Mouse (Mus musculus) cerebellum, postnatal 4 days (tissue): ENCODE data around the gene Cd180.

ENCODE experiments used
- DNase-seq, 2 experiments: peaks; one replicate each; pipeline ENCODE4 v3.0.0; 2022; ENCODE audit warnings: low spot score in 2 of 2, mixed read lengths in 1 of 2

Gene Cd180

DNA sequence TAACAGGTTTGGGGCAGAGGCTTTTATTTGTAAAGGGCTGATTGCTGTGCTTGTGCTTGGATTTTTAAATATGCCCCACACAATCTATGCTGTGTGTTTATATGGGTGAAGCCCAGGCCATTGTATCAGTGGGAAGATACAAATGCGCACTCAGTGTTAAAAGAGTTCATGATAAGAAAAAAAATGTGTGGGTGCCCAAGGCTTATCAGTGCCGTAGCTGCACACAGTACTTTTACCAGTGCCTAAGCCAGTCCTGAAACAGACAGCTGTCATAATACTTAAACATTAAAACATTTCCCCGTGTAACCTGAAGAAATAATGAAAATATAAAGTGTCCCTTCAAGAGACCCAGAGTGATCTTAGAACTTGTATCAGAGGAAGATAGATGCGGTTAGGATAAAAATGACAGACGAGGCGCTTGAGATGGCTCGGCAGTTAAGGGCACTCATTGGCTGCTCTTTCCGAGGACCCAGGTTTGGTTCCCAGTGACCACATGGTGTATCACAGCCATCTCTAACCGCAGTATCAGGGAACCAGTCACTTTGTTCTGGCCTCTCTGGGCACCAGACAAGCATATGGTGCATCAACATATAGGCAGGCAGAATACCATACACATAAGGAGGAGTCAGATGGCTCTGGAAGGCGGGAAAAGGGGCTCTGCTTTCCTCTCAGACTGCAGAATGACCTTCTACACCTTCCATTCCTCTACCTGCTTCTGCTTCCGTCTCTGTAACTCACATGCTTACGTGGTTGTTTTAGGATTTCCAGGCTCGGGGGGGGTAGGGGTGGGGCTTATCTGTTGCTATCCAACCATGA, 46.6 kb downstream of the Cd180 start:
- DNase-seq = no peak

DNA sequence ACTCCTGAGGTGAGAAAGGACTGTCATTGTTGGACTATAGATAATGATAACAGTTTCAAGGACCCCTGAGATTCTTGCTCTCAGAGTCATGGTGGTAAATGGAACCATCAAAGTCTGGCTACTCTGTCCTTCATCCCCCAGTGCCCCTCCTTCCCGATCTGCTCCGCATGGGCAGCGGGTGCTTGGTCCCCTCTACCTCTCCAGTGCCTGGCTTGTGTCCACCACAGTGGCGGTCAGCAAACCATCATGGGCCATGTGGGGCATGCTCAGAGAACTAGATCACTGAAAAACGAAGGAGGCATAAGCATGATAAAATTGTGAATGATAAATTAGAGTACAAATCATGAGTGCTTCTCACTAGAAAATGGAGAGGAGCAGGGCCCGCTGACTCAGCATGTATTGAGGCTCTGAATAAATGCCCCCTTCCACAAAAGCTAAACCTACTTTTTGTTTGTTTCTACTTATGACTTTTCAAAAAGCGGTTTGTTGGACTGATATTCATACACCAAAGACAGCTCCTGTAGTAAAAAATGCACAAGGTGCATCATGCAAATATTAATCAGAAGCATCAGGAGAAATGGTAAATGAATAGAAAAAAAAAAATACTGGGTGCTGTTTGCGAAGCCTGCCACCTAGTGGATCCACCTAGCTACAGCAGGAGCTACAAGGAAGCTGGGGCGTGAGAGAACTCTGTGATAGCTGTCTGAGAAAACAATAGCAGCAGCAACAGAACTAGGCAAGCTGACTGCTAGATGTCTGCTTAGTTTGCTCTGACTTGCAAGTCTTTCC, 51.3 kb downstream of the Cd180 start:
- peak in 1 of 2 experiments; percentile 55 for DNase-seq

DNA sequence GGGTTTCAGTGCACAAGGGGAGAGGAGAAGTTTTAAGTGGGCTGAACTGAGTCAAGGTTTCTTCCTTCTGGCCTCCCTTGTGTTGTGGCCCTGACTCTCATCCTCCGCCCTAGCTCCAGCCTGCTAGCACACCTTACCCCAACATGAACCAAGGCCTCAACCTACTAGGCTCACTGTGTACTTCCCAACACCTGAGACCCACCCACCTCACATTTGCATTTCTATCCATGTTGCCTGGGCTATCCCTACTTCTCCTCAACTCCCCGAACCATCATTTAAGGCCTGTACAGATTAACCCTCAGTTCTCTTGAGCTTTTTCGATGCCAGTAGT, 51.9 kb downstream of the Cd180 start:
- no peak for DNase-seq

DNA sequence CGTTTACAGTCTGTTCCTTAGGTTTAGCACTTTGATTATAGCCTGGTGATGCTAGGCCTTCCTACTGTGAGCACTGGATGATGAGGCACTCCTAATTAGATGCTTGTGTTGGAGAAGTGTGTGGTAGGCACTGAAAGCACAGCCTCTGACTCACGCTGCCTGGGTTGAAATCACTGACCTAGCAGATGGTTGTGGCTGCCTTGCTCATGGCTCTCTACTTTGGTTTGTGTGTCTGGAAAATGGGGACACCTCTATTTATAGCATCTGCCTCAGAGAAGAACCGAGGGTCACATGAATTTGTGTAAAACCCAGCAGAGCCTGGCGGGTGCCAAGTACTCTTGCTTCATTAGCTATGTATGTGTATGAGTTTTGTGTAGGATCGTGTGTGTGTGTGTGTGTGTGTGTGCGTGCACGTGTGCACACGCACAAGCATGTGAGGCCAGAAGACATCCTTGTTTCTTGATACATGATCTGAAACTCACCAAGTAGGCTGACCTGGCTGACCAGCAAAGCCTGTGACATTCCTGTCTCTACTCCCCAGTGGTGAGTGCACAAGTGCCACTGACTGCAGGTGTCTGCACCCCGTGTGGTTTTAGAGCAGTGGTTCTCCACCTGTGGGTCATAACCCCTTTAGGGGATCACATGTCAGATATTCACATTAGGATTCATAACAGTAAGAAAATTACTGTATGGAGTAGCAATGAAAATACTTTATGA, 52.4 kb downstream of the Cd180 start:
- DNase-seq = no peak

DNA sequence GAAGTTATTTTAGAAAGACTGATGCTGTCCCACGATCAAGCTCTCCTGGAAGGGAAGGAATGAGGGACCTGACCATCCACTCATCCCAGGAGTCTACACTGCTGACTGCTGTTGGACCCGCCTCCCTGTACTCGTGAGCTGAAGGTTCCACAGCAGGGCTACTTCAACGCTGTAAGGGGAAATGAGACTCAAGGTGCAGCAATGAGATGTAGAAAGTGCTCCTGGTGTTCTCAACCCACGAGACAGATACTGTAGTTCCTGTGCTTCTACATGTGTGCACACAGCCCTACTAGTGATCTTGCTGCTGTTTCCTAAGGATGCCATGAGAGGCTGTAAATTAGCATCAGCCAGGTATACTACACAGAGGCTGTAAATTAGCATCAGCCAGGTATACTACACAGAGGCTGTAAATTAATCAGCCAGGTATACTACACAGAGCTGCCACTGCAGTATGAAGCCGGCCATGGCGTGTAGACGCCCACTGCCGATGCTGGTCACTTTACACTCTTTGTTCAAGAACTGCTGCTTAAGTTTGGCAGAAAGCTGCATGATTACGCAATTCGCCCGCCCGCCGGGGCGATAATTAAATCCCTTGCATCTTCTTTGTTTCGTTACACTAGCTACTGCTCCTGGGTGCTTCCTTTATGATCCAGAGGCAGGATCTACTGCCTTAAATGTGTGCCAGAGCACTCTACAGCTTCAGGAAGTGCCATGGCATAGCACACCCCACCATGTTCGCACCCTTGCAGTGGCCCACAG, 53.6 kb downstream of the Cd180 start:
- no peak for DNase-seq

DNA sequence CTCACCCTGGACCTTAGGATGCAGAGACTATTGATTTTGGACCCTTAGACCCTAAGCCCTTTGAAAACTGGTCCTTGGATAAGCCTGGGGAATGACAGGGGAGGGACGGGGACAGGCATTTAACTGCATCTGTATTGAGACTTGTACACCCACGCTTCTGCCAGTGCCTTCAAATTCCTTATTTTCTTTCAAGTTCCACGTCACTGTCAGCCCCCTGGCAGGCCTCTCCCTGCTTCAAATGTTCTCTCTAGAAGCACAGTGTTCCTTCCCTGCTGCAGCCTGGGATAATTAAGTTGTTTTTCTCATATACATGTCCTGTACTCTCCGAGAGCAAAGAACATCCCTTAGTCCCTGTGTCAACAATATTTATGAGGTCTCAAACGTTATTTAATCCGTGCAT, 55.8 kb downstream of the Cd180 start:
- no peak for DNase-seq

DNA sequence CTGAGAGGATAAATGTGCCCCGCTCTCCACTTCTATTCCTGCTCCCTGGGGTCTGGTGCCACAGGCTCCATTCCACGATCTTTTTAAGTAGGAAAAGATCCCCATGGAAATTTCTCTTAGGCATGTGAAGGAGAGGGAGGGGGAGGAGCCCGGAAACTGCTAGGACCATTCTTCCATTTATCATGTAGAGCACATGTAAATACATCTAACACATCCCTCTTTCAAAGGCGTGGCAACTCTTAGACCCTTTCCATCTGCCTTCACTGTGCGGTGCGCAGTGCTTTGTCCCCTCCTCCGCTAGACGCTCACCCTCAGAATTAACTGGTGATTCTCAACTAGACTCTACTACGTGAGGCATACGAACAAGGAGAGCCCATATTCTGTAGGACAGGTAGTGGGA, 56.5 kb downstream of the Cd180 start:
- DNase-seq = no peak

DNA sequence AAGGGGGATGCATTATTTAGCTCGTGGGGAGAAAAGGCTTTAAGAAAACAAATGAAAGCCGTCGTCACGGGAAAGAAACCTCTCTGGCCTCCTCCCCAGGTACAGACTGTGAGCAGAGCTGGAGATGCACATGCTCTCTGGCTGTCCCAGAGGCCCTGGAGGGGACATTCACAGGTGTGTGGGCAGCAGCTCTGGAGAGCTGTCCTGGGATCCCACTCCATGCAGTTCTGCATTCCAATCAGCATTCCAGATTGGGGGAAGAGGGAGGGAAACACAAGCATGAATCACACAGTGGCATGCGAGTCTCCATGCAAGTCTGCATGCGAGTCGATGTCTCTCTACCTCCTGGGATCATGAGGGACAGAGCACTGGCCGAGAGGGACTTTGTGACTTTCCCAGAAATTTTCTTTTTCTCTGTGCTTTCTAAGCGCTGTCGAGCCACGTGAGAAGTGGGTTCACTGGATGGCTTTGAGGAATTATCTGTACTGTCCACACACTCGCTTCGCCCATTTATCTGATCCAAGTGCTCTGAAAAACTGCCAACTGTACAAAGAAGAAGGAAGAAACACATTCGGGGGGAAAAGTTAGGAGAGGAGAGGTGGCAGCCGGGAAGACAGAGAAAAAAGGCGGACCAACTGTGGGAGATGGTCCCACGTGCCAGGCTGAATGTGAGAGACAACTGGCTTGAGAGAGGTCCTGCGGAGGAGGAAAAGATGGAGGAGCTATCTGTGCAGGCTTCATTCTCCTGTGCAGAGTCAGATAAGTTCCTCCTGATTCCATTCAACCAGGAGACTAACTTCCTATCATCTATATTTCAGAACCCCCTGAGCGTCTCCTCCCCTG, 60.6 kb downstream of the Cd180 start:
- DNase-seq = no peak

DNA sequence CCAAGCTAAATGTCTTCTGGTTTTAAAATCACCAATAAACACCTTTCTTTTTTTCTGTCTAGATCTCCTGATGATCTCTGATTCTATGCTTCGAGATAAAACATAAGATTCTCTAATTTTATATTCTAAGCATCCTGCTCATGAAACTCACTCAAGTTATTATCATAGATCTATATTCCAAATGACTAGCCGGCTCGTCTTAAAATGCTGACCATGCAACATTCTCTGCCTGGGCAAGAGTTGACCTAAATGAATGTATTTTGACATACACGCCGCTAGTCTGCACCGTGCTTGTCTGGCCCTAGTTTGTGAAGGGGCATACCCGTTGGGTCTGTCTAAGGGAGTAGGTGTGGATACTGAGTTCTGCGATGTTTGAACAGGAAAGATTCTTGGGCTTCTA, 61.8 kb downstream of the Cd180 start:
- DNase-seq = no peak

DNA sequence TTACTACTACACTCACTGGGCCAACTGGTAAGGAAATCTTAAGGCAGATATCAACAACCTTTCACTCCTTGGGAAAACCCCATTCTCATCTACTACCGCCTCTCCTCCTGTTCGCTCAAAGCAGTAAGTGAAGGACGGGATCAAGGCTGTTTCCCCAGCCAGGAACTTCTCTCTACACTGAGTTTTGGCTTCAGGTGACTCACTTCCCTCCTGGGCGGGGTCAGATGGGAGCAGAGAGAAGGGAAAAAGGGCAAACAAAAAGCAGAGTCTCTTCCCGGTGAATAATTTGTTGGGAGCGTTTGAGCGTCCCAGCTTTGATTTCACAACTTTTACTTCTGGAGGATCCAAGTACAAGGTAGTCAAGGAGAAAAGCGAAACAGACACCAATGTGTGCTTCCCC, 62.7 kb downstream of the Cd180 start:
- no peak for DNase-seq

DNA sequence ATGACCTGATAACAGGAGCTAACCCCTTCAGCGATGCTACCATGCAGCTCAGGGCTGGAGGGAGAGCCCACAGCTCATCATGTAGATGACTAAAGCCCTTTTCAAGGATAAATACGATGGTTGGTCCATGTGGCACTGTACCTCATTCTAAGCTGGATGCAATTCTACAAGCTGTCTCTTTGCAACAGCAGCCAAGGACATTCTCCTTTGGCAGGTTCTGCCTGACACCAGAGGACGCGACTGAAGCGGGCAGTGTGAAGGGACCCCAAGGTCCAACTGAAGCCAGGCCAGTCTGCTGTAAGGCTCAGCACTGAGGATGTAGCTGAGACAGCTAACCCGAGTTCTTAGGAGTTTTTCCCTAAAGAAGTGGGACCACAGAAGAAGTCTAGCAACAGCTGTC, 64.7 kb downstream of the Cd180 start:
- DNase-seq = no peak

DNA sequence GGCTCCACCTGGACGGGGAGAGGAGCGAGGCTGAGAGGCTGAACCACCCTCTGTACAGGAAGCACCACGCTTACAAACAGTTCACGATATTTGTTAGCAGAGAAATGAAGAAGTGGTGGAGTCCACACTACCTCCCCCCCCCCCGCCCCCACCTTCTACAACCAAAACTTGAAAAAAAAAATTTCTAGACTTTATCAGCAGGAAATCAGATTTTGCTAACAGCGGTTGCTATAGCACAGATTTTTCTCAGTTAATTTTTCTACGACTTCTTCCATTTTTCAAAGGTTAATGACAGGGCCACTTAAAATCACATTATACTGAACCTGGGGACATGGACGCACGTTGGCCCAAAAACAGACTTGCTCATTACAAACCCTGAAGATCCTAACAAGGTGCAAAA, 68.1 kb downstream of the Cd180 start:
- no peak for DNase-seq

DNA sequence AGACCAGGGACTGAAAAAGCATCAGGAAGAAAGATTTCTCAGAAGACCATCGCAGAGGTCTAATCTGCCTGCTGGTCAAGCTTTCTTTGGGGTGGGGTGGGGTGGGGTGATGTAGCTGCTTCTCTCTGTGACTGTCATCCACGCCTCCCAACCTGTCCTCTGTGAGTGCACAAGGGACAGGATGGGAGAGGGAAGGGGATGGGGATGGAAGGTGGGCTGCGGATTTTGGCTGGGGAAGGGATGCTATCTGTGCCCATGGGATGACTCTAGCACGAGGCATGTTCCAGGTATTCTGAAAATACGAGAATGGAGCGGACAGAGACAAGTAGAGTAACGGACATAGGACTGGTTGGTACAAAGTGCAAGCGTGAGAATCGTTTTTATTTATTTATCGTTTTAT, 68.8 kb downstream of the Cd180 start:
- no peak for DNase-seq

DNA sequence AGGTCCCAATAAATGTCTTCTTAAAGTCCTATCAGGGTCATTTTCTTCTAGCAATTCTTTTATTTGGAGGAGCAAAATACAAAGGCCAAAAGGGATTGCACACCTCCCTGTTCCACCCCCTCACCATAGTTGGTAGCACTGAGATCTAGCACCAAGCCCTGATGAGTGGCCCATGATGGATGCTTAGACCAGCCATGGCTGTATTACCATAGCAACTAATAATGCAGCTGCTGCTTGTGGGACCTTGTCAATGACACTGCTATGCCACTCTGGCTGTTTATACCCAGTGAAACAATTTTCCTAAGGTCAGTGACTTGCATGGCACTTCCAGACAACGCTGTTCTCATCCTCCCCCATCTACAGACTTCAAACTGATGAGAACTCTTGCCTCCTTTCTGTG, 70.9 kb downstream of the Cd180 start:
- no peak for DNase-seq

DNA sequence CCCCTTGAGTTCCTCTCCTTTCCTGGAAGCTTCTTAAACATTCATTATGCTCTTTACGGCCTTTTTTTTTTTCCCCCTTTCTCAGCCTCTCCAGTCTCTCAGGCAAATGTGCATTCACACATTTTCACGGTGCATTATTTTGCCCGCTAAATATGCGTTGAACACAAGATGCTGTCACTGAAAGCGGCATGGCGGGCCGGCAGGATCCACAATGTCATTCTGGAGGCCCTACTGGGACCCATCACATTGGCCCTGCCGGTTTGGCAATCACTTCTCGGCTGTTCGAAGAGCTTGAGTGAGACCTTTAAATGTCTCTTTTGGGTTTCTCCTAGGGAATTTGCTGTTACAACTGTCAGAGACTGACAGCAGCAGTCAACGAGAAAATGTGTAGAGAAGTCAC, 71.9 kb downstream of the Cd180 start:
- DNase-seq = no peak

DNA sequence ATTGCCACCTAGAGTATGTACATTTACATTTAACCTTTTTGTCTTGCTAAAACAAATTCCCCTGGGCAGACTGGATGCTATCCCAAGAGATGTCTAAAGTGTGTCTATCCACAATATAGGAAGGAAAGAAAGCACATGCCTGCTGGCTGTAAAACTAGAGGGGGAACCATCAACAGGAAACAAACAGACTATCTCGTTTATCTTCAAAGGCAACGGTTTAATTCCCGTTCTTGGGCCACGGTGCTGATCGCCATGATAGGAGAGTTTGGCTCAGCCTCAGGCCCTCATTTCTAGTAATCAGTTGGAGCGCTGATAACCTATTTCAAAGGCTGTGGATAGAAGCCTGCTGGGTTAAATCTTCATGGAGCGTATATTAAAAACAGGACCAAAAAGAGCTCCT, 73.8 kb downstream of the Cd180 start:
- no peak for DNase-seq

DNA sequence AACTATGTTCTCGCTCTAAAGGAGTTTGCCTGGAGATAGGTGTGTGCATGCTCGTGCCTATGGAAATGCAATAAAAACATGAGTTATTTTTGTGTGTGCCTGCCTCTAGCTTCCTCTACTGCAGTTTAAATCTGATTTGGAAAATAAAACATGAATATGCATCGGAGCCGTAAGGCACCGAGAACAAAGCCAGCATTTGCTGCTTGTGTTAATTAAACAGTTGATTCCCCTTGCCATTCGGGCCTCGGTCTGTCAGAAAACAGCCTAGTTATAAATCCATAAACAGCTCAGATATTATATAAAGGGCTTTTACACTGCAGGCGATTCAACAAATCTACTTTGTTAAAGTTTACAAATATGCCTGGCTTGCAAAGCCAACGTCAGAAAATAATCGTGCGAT, 75.2 kb downstream of the Cd180 start:
- no peak for DNase-seq

DNA sequence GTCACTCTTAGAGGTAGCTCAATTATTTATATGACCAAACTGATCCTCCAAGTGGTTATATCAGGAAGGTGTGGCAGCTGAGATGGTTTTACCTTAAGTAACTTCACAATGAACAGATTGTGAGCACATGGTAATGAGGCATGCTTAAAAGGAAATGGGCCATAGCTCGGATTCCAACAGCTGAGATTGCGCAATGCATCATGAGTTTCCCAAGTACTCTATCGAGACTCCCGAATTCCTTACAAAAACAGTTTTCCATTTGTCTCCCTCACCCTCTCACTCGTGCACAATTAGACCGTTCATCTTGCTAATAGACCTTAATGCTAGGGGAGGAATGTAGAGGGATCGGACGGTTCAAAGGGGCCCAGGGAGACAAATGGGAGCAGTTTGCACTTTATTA, 76.8 kb downstream of the Cd180 start:
- no peak for DNase-seq

DNA sequence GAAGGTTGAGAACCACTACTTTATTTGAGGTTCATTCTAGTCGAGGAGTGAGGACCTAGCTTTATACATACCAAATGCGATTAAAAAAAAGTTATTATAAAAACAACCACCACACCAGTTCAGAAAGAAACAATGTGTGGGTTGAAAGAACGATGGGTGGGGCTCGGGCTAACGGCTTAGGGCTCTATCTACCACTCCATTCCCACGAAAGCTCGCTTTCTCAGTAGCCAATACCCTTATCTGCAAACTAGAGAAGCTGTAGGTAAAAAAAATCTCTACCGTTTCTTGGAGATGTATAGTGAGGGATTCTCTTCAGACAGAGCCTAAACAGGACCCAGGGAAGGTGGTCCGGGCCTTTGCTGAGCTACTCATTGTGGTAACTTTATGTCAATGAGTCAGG, 79.8 kb downstream of the Cd180 start:
- DNase-seq = no peak

DNA sequence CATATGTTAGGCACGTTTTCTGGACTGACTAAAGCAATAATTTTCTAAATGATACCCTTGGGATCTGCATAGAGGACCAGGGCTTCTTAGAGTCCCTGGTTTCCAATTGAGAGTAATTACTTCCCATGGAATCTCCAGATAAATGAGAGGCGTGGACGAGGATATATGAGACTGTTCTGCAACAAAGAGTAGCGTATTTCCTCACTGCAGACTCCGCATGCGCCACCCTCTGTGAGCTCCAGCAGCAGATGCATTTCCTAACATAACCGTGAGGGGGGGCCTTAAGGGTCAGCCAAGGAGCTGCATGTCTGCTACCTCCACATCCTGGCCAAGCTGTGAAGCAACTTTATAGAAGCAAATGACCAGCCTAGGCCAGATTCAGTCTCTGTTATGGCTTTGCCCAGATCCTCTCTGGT, 81.4 kb downstream of the Cd180 start:
- DNase-seq = no peak

DNA sequence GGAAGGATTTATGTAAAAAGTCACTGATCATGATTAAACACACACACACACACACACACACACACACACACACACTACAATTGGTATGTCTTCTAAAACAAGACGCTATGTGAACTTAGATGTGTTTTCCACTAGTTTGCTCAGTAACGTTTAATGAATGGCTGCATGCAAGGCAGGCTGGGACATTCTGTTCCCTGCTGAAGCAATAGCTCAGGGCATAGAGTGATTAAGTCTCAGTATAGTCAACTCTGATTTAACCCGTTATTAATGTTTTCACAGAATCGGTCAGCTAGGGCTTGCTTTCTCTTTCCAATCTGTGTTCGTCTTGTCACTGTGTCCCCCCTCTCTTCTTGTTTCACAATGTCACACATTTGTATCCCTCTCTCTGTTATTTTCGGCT, 82.1 kb downstream of the Cd180 start:
- DNase-seq = no peak
